Mouse (Mus musculus) adrenal gland, postnatal 10 days (tissue): ENCODE data around the gene Tomm6. TPM values are rescaled to one million over a fixed set of nuclear protein-coding genes. Genes with fewer than 3 reads are reported as not detected.

ENCODE experiments used
- DNase-seq: peaks from one replicate; pipeline ENCODE4 v3.0.0; 2021; ENCODE audit warnings: mixed read lengths
- long read RNA-seq, 2 experiments: library from polyadenylated mRNA; stranded (forward); transcript quantifications; one replicate each; pipeline ENCODE4 v2.0.0; 2021
- total RNA-seq, 2 experiments: library from RNA; stranded (reverse); gene quantifications; 2 replicates each; pipeline ENCODE4 v1.2.3; 2021

Gene Tomm6
- total RNA-seq: 100 to 1,000 TPM; 223 to 226 TPM
- long read RNA-seq, experiment 1, transcript Tomm6-202 (3 exons, 749 nt): major isoform, 211 of 221 reads
- long read RNA-seq, experiment 1, partial matches to known transcripts: 5 of 221 reads
- long read RNA-seq, experiment 1, other reads (novel, unspliced or antisense): 1 of 221 reads
- long read RNA-seq, experiment 2, transcript Tomm6-201 (3 exons, 594 nt): minor isoform, 5 of 191 reads
- long read RNA-seq, experiment 2, transcript Tomm6-202 (3 exons, 749 nt): major isoform, 185 of 191 reads
- long read RNA-seq, experiment 2, partial matches to known transcripts: 0 of 191 reads
- long read RNA-seq, experiment 2, other reads (novel, unspliced or antisense): 1 of 191 reads

GRCm38 (mm10) chr17:47688344-47688607 is at the start of gene Tomm6:
Gene Tomm6, minus strand, starts transcription at chr17:47688386.
- DNase-seq: no peak

GRCm38 (mm10) chr17:47737271-47738065 is 49.3 kb upstream of the Tomm6 start:
- peak; percentile 93 for DNase-seq

GRCm38 (mm10) chr17:47736856-47737255 is 48.7 kb upstream of the Tomm6 start, which contains the start of gene Tfeb:
Gene Tfeb, plus strand, starts transcription at chr17:47737030.
- DNase-seq: peak; percentile 99

- no peak for DNase-seq
Measured at GRCm38 (mm10) chr17:47735553-47736100, 47.4 kb upstream of the Tomm6 start.

- no peak for DNase-seq
Measured at GRCm38 (mm10) chr17:47730633-47731575, 42.7 kb upstream of the Tomm6 start.

- DNase-seq: no peak
Measured at GRCm38 (mm10) chr17:47726566-47726965, 38.4 kb upstream of the Tomm6 start, which contains the start of gene Pgc. Gene Pgc, plus strand, starts transcription at chr17:47726842.

- no peak for DNase-seq
Measured at GRCm38 (mm10) chr17:47721183-47721582, 33.0 kb upstream of the Tomm6 start.

GRCm38 (mm10) chr17:47715037-47715436 is 26.9 kb upstream of the Tomm6 start:
- no peak for DNase-seq

GRCm38 (mm10) chr17:47712889-47713571 is 24.8 kb upstream of the Tomm6 start:
- DNase-seq: no peak

- no peak for DNase-seq
Measured at GRCm38 (mm10) chr17:47711883-47712282, 23.7 kb upstream of the Tomm6 start.

GRCm38 (mm10) chr17:47710036-47710435 is 21.9 kb upstream of the Tomm6 start:
- DNase-seq: no peak

- DNase-seq: no peak
Measured at GRCm38 (mm10) chr17:47708972-47709371, 20.8 kb upstream of the Tomm6 start.

- DNase-seq: no peak
Measured at GRCm38 (mm10) chr17:47707961-47708360, 19.8 kb upstream of the Tomm6 start.

- no peak for DNase-seq
Measured at GRCm38 (mm10) chr17:47706196-47706595, 18.0 kb upstream of the Tomm6 start.

GRCm38 (mm10) chr17:47704692-47705091 is 16.5 kb upstream of the Tomm6 start:
- DNase-seq: no peak

- DNase-seq: no peak
Measured at GRCm38 (mm10) chr17:47703556-47703955, 15.4 kb upstream of the Tomm6 start.

- no peak for DNase-seq
Measured at GRCm38 (mm10) chr17:47702548-47703345, 14.6 kb upstream of the Tomm6 start.

- DNase-seq: no peak
Measured at GRCm38 (mm10) chr17:47701793-47702192, 13.6 kb upstream of the Tomm6 start.

- no peak for DNase-seq
Measured at GRCm38 (mm10) chr17:47699055-47699454, 10.9 kb upstream of the Tomm6 start.

- DNase-seq: no peak
Measured at GRCm38 (mm10) chr17:47698156-47698555, 10.0 kb upstream of the Tomm6 start.

GRCm38 (mm10) chr17:47695337-47695710 is 7.1 kb upstream of the Tomm6 start:
- DNase-seq: no peak
